Mouse (Mus musculus) stomach, embryonic 14.5 days (tissue): ENCODE data around the gene Arf6. TPM values are rescaled to one million over a fixed set of nuclear protein-coding genes. Genes with fewer than 3 reads are reported as not detected.
"Not testable (repeated sequence)": the region's sequence is repeated elsewhere in the genome, so short reads cannot be mapped to it uniquely, and the experiment has no call there.

Experiments used
- ATAC-seq: fragments of 200-750 bp; cut with Nextera tagmentation; 2 replicates; pipeline ENCODE4 v1.8.0; 2017; ENCODE audit warnings: low read depth, moderate TSS enrichment; ENCODE audit not compliant: insufficient number of reproducible peaks, insufficient read depth, low FRiP score
- H3K27ac ChIP-seq: fragments of 300-500 bp; sonication (generic); 2 replicates; pipeline ENCODE4 v1.5.1; 2014; ENCODE audit warnings: mild to moderate bottlenecking, low read length, moderate library complexity, mixed read lengths
- H3K27me3 ChIP-seq: fragments of 300-500 bp; sonication (generic); 2 replicates; pipeline ENCODE4 v1.6.1; 2014; ENCODE audit warnings: low read length, control low read depth, mixed read lengths; ENCODE audit not compliant: control insufficient read depth, insufficient read depth
- H3K36me3 ChIP-seq: fragments of 300-500 bp; sonication (generic); 2 replicates; pipeline ENCODE4 v1.6.1; 2014; ENCODE audit warnings: mild to moderate bottlenecking, control low read depth, low read length, moderate library complexity, mixed read lengths; ENCODE audit not compliant: control insufficient read depth, insufficient read depth
- H3K4me1 ChIP-seq: fragments of 300-500 bp; sonication (generic); 2 replicates; pipeline ENCODE4 v1.6.1; 2014; ENCODE audit warnings: low read length, control low read depth, mixed read lengths; ENCODE audit not compliant: control insufficient read depth, insufficient read depth
- H3K4me2 ChIP-seq: fragments of 300-500 bp; sonication (generic); replicated peaks from 2 replicates; pipeline ENCODE4 v1.6.1; 2014; ENCODE audit warnings: low read depth, low read length, control low read depth
- H3K4me3 ChIP-seq: fragments of 300-500 bp; sonication (generic); 2 replicates; pipeline ENCODE4 v1.5.1; 2014; ENCODE audit warnings: low read depth, low read length, control low read depth
- H3K9ac ChIP-seq: fragments of 300-500 bp; sonication (generic); replicated peaks from 2 replicates; pipeline ENCODE4 v1.6.1; 2014; ENCODE audit warnings: low read depth, mild to moderate bottlenecking, control low read depth, low read length, moderate library complexity, mixed read lengths
- H3K9me3 ChIP-seq: fragments of 300-500 bp; sonication (generic); 2 replicates; pipeline ENCODE4 v1.6.1; 2016; ENCODE audit warnings: low read depth, low read length, control low read depth; ENCODE audit not compliant: control insufficient read depth
- WGBS: fragments of 180-500 bp; shearing (Covaris S2); extraction: QIAGEN DNeasy Blood & Tissue Kit; methylation state at CpG from one replicate; pipeline ENCODE4 v1.1.7; 2014; 5-methylcytosine and 5-hydroxymethylcytosine counted together
- polyA plus RNA-seq: library from polyadenylated mRNA; unstranded; fragments of >200 nt; fragmentation: Nextera tagmentation; extraction: Ambion mirVana; gene quantifications from 2 replicates; pipeline ENCODE4 v1.2.1, GENCODE M21; 2014

The Arf6 gene
- polyA plus RNA-seq, 1 experiment from 2014 or later, result 57.1 TPM

DNA sequence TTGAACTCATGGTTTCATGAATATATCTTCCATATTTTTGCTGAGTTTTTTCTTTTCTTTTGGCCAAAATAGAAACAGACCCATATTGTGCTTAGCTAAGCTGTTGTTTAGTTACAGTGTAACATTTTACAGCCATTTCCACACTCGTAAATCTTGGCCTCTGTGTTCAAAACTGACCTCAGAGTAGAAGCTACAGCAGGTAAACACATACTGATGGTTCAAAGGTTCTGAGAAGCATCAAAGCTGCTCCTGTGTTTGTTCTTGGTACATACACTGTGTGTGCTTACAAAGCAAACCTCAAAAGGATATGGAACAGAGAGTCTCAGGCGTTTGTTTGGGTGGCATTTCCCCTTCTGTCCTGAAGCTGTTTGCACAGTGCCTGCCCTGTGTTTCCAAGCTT lies 4.4 kb upstream of the Arf6 start:
- Histone ChIP-seq H3K9me3 (no peaks in the 10 kb centered on the region), H3K9ac (no peak overlapping the region), H3K4me1 (0 out of 2 replicates have a peak, but pooled peaks cover 5% of the 10 kb centered on the region), H3K36me3 (no peaks in the 10 kb centered on the region), H3K27ac (no peak overlapping the region; the same call in 1 of the 2 replicates), H3K4me2 (no peak overlapping the region), H3K4me3 (no peak overlapping the region), H3K27me3 (no peaks in the 10 kb centered on the region)
- no peak for ATAC-seq
- 55% methylated on average over 2 of the region's 2 CpGs for WGBS

DNA sequence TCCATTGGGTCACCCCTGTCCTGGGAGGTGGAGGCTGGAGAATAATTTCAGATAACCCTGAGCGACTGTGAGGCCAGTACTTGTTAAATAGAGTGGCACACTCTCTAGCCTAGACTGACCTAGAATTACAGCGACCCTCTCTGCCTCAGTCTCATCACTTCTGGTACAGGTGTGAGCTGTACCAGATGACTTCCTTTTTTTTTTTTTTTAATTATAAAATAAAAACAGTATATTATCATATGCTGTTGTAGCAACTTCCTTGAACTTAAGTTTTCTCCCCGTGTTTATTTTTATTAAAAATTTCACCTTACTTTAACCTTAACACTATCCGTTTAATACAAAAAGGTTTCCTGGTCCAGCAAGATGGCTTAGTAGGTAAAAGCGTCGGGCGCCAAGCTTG lies 1.0 kb upstream of the Arf6 start:
- no peaks in the 10 kb centered on the region for H3K27me3 ChIP-seq
- H3K4me2 ChIP-seq, result peak overlapping the region; percentile 48
- peak overlapping the region; percentile 99 for H3K27ac ChIP-seq
- H3K36me3 ChIP-seq, result peaks cover 6% of the 10 kb centered on the region; the same call in 1 of the 2 replicates
- peak overlapping the region; percentile 99 for H3K4me3 ChIP-seq
- 9% methylated on average over 7 of the region's 7 CpGs for WGBS
- no peaks in the 10 kb centered on the region for H3K9me3 ChIP-seq
- peaks cover 12% of the 10 kb centered on the region; the same call in 1 of the 2 replicates for H3K4me1 ChIP-seq
- peak overlapping the region; percentile 99; the same call in 1 of the 2 replicates for H3K9ac ChIP-seq
- no peak for ATAC-seq

DNA sequence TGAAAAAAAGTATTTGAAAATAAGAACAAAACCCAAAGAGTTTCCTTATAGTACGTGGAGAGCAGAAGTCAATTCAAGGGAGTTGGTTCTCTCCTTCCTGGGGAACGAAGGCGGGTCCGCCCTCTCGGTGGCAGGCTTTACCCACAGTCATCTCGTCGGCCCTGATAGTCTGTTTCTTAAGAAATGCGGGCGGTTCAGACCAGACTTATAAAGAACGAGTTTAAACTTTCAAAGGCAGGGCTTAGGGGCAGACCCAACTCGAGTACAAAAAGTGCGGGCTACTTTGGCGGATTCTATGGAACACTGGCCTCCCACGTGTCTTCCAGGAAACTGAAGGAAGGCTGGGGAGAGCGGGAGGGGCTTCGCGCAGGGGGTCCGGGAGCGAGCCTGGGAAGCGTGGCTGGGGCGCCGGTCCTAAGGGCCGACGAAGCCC lies 513 bp upstream of the Arf6 start:
- Histone ChIP-seq H3K9me3 (no peaks in the 10 kb centered on the region), H3K27ac (peak overlapping the region; percentile 99), H3K4me1 (peaks cover 12% of the 10 kb centered on the region; the same call in 1 of the 2 replicates), H3K9ac (peak overlapping the region; percentile 99), H3K4me2 (peak overlapping the region; percentile 48), H3K4me3 (peak overlapping the region; percentile 99), H3K27me3 (no peaks in the 10 kb centered on the region), H3K36me3 (peaks cover 6% of the 10 kb centered on the region; the same call in 1 of the 2 replicates)
- peak; percentile 79; the same call in 1 of the 2 replicates for ATAC-seq
- 0% methylated on average over 24 of the region's 24 CpGs for WGBS

DNA sequence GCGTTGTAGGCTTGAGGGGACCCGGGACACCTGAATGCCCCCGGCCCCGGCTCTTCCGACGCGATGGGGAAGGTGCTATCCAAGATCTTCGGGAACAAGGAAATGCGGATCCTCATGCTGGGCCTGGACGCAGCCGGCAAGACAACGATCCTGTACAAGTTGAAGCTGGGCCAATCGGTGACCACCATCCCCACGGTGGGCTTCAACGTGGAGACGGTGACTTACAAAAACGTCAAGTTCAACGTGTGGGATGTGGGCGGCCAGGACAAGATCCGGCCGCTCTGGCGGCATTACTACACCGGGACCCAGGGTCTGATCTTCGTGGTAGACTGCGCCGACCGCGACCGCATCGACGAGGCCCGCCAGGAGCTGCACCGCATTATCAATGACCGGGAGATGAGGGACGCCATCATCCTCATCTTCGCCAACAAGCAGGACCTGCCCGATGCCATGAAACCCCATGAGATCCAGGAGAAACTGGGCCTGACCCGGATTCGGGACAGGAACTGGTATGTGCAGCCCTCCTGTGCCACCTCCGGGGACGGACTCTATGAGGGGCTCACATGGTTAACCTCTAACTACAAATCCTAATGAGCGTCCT lies 881 bp downstream of the Arf6 start:
- Histone ChIP-seq H3K4me2 (peak overlapping the region; percentile 93), H3K9ac (peak overlapping the region; percentile 99), H3K36me3 (peaks cover 6% of the 10 kb centered on the region; the same call in 1 of the 2 replicates), H3K27me3 (no peaks in the 10 kb centered on the region), H3K9me3 (no peaks in the 10 kb centered on the region), H3K4me1 (peaks cover 12% of the 10 kb centered on the region; the same call in 1 of the 2 replicates), H3K4me3 (peak overlapping the region; percentile 99), H3K27ac (peak overlapping the region; percentile 99)
- WGBS, result under 1% methylated on average over 42 of the region's 42 CpGs
- no peak for ATAC-seq

DNA sequence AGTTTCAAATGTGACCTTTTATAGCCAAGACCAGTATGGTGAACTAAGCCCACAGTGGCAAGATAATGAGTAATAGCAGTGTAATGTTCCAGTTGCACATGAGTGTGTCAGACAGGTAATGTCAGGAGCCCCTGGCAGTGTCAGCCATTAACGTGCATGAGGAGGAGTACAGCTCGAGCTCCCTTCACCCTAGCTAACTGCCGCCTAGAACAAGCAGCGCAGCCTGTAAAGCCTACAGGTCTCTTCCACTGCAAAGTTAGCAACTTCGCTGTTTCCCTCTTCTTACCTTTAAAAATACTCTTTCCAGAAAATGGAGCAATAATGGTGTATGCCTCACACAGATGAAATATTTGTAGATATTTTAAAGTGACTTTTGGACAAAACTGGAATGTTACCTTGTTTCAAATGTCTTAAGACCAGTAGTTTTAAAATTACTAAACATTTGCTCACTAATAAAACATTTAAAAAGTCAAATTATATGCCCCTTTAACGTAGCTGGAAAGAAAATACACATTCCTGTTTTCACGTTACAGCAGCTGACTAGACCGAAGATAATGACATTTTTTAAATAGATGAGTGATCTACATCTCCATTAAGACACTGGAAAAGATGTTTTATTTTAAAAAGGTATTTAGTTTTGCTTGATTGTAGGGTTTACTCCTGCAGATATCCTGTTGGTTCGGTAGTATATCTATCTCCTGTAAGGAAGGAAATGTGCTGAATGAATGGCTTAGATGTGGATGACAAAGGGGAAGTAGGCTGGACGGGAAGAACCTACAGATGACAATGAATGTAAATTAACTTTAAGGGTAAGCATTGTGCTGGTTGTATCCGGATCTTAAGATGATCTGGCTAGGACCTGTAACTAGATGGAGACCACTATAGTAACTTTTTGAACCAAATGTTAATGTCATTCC lies 2.2 kb downstream of the Arf6 start:
- Histone ChIP-seq H3K27ac (no peak overlapping the region), H3K4me3 (peak overlapping the region; percentile 99), H3K36me3 (peaks cover 6% of the 10 kb centered on the region; the same call in 1 of the 2 replicates), H3K9ac (peak overlapping the region; percentile 99), H3K4me1 (peaks cover 12% of the 10 kb centered on the region; the same call in 1 of the 2 replicates), H3K9me3 (no peaks in the 10 kb centered on the region), H3K4me2 (peak overlapping the region; percentile 93), H3K27me3 (no peaks in the 10 kb centered on the region)
- no peak for ATAC-seq
- WGBS, result 33% methylated on average over 11 of the region's 11 CpGs

DNA sequence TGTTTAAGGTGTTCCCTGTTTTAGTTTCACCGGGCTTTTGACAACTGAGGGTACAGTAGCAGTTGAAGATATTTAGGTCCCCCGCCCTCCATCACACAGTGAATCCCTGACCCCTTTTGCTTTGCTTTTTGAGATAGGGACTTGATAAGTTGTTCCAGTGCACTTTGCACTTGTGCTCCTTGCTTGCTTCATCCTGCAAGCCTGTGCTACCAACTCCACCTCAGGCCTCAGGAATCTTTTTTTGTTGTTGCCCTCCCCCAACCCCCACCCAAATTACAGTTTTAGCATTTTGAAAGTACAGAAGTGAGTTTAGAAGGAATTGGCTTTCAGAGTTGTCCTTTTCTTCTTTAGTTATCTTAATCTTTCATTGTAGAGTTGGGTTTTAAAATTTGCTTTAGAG lies 4.2 kb downstream of the Arf6 start:
- no peak overlapping the region for H3K4me3 ChIP-seq
- H3K4me2 ChIP-seq, result peak overlapping the region; percentile 15
- no peaks in the 10 kb centered on the region for H3K27me3 ChIP-seq
- H3K27ac ChIP-seq, result no peak overlapping the region
- 72% methylated on average over 2 of the region's 2 CpGs for WGBS
- peaks cover 6% of the 10 kb centered on the region for H3K36me3 ChIP-seq
- no peak for ATAC-seq
- H3K9me3 ChIP-seq, result no peaks in the 10 kb centered on the region
- peaks cover 9% of the 10 kb centered on the region; the same call in 1 of the 2 replicates for H3K4me1 ChIP-seq
- no peak overlapping the region for H3K9ac ChIP-seq

DNA sequence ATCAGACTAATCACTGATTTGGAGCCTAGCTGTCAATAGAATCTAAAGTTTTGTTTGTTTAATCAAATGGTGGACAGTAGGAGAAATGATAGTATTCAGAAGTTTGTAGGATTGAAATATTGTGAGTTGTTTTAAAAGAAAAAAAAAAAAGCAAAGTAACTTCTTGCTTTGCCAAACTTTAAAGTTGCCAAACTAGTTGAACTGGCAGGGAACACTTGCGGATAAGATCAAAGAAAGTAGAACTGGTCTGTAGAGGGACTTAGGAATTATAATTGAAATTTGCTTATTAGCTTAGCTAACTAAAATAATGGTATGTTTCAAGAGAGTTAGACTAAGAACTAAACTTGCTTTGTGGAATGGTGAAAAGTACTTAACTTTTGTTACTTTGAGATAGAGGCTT lies 5.2 kb downstream of the Arf6 start:
- peaks cover 9% of the 10 kb centered on the region; the same call in 1 of the 2 replicates for H3K4me1 ChIP-seq
- H3K4me2 ChIP-seq, result no peak overlapping the region
- no peak overlapping the region for H3K27ac ChIP-seq
- no peak overlapping the region for H3K4me3 ChIP-seq
- no peaks in the 10 kb centered on the region for H3K27me3 ChIP-seq
- H3K9me3 ChIP-seq, result no peaks in the 10 kb centered on the region
- ATAC-seq, result no peak
- no peak overlapping the region for H3K9ac ChIP-seq
- H3K36me3 ChIP-seq, result peaks cover 6% of the 10 kb centered on the region
- WGBS, result 83% methylated on average over 1 of the region's 1 CpGs

DNA sequence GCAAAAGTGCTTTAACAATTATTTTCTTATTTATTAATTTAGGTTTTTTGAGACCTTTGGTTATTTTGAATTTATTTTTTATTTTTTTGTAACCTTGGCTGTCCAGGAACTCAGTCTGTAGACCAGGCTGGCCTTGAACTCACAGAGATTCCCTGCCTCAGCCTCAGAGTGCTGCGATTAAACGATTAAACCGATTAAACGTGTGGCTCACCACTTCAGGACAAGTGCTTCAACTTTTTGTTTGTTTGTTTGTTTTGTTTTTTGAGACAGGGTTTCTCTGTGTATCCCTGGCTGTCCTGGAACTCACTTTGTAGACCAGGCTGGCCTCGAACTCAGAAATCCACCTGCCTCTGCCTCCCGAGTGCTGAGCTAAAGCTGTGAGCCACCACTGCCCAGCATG lies 5.7 kb downstream of the Arf6 start:
- ATAC-seq, H3K4me2 ChIP-seq, H3K9ac ChIP-seq, H3K9me3 ChIP-seq, H3K27ac ChIP-seq, H3K4me3 ChIP-seq, H3K36me3 ChIP-seq, H3K27me3 ChIP-seq, H3K4me1 ChIP-seq: not testable (repeated sequence)
- 95% methylated on average over 6 of the region's 6 CpGs for WGBS
